Comparison of ENCODE assay signal across 9 mouse cellular contexts in the genomic region with DNA sequence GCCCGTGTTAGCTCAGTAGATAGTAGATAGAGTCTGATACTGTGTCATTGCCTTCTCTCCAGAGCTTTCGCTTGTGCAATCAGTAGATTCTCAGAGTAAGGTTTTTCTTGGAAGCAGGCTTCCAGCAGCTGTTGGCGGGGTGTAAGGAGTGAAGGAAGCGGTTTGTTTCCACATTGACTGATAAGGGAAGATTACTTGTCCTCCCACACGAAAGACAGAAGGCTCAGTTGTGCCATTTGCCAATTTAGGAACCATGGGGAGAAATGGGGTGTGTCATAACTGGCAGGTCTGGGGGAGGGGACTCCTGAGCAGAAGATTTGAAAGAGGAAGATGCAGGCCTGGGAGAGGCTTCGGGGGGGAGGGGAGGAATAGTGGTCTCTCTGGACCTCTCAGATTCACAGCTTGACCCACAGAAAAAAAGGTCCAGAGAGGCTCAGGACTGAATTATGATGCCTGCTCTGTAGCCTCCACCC. TPM values are rescaled to one million over a fixed set of nuclear protein-coding genes. Genes with fewer than 3 reads are reported as not detected.
DNase-seq lines count a peak whose midpoint lies in the region; ATAC-seq and TF ChIP-seq lines count a peak whose summit lies in the region.
"Had no signal": no experiment of that assay in that cellular context is flagged by ENCODE, and none has a peak within 500 bp of the region (broad histone marks: within the 10 kb centered on the region; RNA-seq: fewer than 3 reads in every experiment).

No protein-coding gene starts in this region.

- TF ChIP-seq POLR2A in small intestine, adult 2 months (IDR thresholded peaks at IDR 0.05; ENCODE audit: low read depth, low read length): no peak

- peak; percentile 71 for ATAC-seq in kidney, embryonic 14.5 days (ENCODE audit: low FRiP score, low TSS enrichment)
- ATAC-seq in common myeloid progenitor, adult 5-6 weeks (replicated peaks; ENCODE audit: low read depth, poor library complexity, severe bottlenecking): peak; percentile 90
- ATAC-seq in liver, postnatal 0 days: peak; percentile 73
- no peak for ATAC-seq in inflammation-experienced regulatory T-cells, adult 6 months
- ATAC-seq: Patski had no signal

- peak overlapping the region; percentile 4; the same call in 1 of the 2 replicates for H3K9ac ChIP-seq in kidney, embryonic 14.5 days (ENCODE audit: low read depth, low read length)
- H3K9ac ChIP-seq in liver, postnatal 0 days (replicated peaks): no peak overlapping the region

- H3K4me1 ChIP-seq in kidney, embryonic 14.5 days (ENCODE audit: control insufficient read depth, insufficient read depth, low read length): 0 out of 2 replicates have a peak, but pooled peaks cover 14% of the 10 kb centered on the region
- H3K4me1 ChIP-seq in liver, postnatal 0 days (ENCODE audit: insufficient read depth): 0 out of 2 replicates have a peak, but pooled peaks cover 5% of the 10 kb centered on the region
- no peaks in the 10 kb centered on the region for H3K4me1 ChIP-seq in small intestine, adult 2 months (ENCODE audit: control insufficient read depth, insufficient read depth, insufficient read length, low read length)

- H3K27me3 ChIP-seq in kidney, embryonic 14.5 days (ENCODE audit: control insufficient read depth, insufficient read depth, low read length): no peaks in the 10 kb centered on the region
- no peaks in the 10 kb centered on the region for H3K27me3 ChIP-seq in liver, postnatal 0 days (ENCODE audit: insufficient read depth, low read length)
- no peaks in the 10 kb centered on the region for H3K27me3 ChIP-seq in small intestine, adult 2 months (ENCODE audit: control insufficient read depth, insufficient read depth, low read length)
- H3K27me3 ChIP-seq: Patski had no signal

- DNase-seq in kidney, adult 9 months: no peak
- DNase-seq in heart, postnatal 4 days: peak; percentile 36
- DNase-seq in liver, postnatal 0 days: peak; percentile 55
- DNase-seq in Muller cell, postnatal 12 days (ENCODE audit: inconsistent ontology term): no peak

- TF ChIP-seq CTCF in liver, postnatal 0 days (IDR thresholded peaks at IDR 0.05; ENCODE audit: low read depth): no peak
- no peak for TF ChIP-seq CTCF in small intestine, adult 2 months (IDR thresholded peaks at IDR 0.05; ENCODE audit: extremely low read depth, insufficient read length, insufficient replicate concordance, low read depth, low read length)

- H3K9me3 ChIP-seq in kidney, embryonic 14.5 days (ENCODE audit: control insufficient read depth, low read length): no peaks in the 10 kb centered on the region
- H3K9me3 ChIP-seq in liver, postnatal 0 days (ENCODE audit: low read length): peaks cover 3% of the 10 kb centered on the region; the same call in 1 of the 2 replicates

- peak overlapping the region; percentile 66 for H3K27ac ChIP-seq in kidney, embryonic 14.5 days (ENCODE audit: low read depth, low read length)
- H3K27ac ChIP-seq in liver, postnatal 0 days (ENCODE audit: low read depth): peak overlapping the region; percentile 83
- peak overlapping the region; percentile 61 for H3K27ac ChIP-seq in small intestine, adult 2 months (ENCODE audit: insufficient read depth, low read depth, low read length)

- no peaks in the 10 kb centered on the region for H3K36me3 ChIP-seq in kidney, embryonic 14.5 days (ENCODE audit: control insufficient read depth, insufficient read depth, low read length)
- H3K36me3 ChIP-seq in liver, postnatal 0 days (replicated peaks; ENCODE audit: insufficient read depth, low read length): no peaks in the 10 kb centered on the region
- no peaks in the 10 kb centered on the region for H3K36me3 ChIP-seq in small intestine, adult 2 months (ENCODE audit: control insufficient read depth, insufficient read depth, low read length)

- peak overlapping the region; percentile 12; the same call in 1 of the 2 replicates for H3K4me2 ChIP-seq in kidney, embryonic 14.5 days (replicated peaks; ENCODE audit: low read depth, low read length)
- peak overlapping the region; percentile 55 for H3K4me2 ChIP-seq in liver, postnatal 0 days (ENCODE audit: low read depth, low read length)

- no peak overlapping the region for H3K4me3 ChIP-seq in kidney, embryonic 14.5 days (ENCODE audit: low read length)
- no peak overlapping the region for H3K4me3 ChIP-seq in liver, postnatal 0 days (ENCODE audit: low read depth, low read length)
- H3K4me3 ChIP-seq in small intestine, adult 2 months (ENCODE audit: low read depth, low read length): no peak overlapping the region

- WGBS in kidney, embryonic 14.5 days: 28% methylated on average over 6 of the region's 6 CpGs
- WGBS in liver, postnatal 0 days (ENCODE audit: insufficient replicate concordance): 15% methylated on average over 6 of the region's 6 CpGs
- 26% methylated on average over 6 of the region's 6 CpGs for WGBS in small intestine, adult 2 months

- peak; percentile 50; the same call in 1 of the 2 replicates for TF ChIP-seq EP300 in liver, postnatal 0 days (IDR thresholded peaks at IDR 0.05; ENCODE audit: low read depth)

RNA-seq across cellular contexts. Expression of gene Scand1, which starts 11.6 kb away (rescaled TPM):
- 74.2 TPM in 2 replicates for polyA plus RNA-seq in kidney, embryonic 14.5 days (2014; fragmentation: Nextera tagmentation; extraction: Ambion mirVana)
- total RNA-seq in common myeloid progenitor, adult 5-6 weeks (2017): 4.9 and 12.3 TPM in 2 replicates
- 10 to 100 TPM; 84.4 to 88.3 TPM for total RNA-seq in heart, postnatal 4 days (2021)
- polyA plus RNA-seq in liver, postnatal 0 days (2015; fragmentation: Nextera tagmentation; extraction: Ambion mirVana): 56.7 and 70.2 TPM in 2 replicates
- polyA plus RNA-seq in small intestine, adult 2 months (2012; rRNA removed): 234 and 518 TPM in 2 replicates
- polyA plus RNA-seq in inflammation-experienced regulatory T-cells, adult 6 months (2017; shearing (Covaris generic)): 1 to 10 TPM in 2 of 3 experiments, not detected in 1; 2.8 to 5.1 TPM

RNA-seq across cellular contexts. Expression of gene Cnbd2, which starts 12.1 kb away (rescaled TPM):
- 4.5 and 6.4 TPM in 2 replicates for polyA plus RNA-seq in kidney, embryonic 14.5 days (2014; fragmentation: Nextera tagmentation; extraction: Ambion mirVana)
- 5.8 and 6.7 TPM in 2 replicates for total RNA-seq in common myeloid progenitor, adult 5-6 weeks (2017)
- 1 to 10 TPM in 1 of 2 experiments, under 1 TPM in 1; 0.88 to 1.5 TPM for total RNA-seq in heart, postnatal 4 days (2021)
- polyA plus RNA-seq in liver, postnatal 0 days (2015; fragmentation: Nextera tagmentation; extraction: Ambion mirVana): 3.5 and 4.0 TPM in 2 replicates
- 0.19 and 0.48 TPM in 2 replicates for polyA plus RNA-seq in small intestine, adult 2 months (2012; rRNA removed)
- 1 to 10 TPM; 5.3 to 7.5 (median 5.8) TPM for polyA plus RNA-seq in inflammation-experienced regulatory T-cells, adult 6 months (2017; shearing (Covaris generic))

Comparison
In these comparisons a context has a peak if more than half of its experiments do, and no peak if none do; other contexts are left out.
1. DNase-seq: peak in heart, postnatal 4 days (single experiment) and liver, postnatal 0 days (single experiment); none in kidney, adult 9 months (single experiment) and Muller cell, postnatal 12 days (single experiment).
2. Peak in every context shown above with its lines, with median percentiles within 50 percentile points of each other: H3K27ac ChIP-seq.